Mouse (Mus musculus) brain, embryonic 14.5 days (tissue): ENCODE data around the gene Cog5.

Experiments
- CTCF ChIP-seq: fragments of 200-500 bp; IDR thresholded peaks from 2 replicates; pipeline ENCODE4 v1.5.1; 2012; ENCODE audit warnings: inconsistent platforms, mild to moderate bottlenecking, moderate library complexity, borderline replicate concordance; ENCODE audit not compliant: insufficient read depth, insufficient read length; ENCODE audit errors: extremely low read depth
- POLR2A ChIP-seq: fragments of 200-500 bp; IDR thresholded peaks from 2 replicates; pipeline ENCODE4 v1.6.1; 2012; ENCODE audit warnings: mild to moderate bottlenecking, inconsistent platforms, borderline replicate concordance; ENCODE audit not compliant: poor library complexity, insufficient read depth, insufficient read length, severe bottlenecking; ENCODE audit errors: extremely low read depth

- TF ChIP-seq POLR2A (no peak), CTCF (no peak)
Observed at GRCm38 (mm10) chr12:31983238-31983637, 328.6 kb downstream of the Cog5 start.
